Mouse (Mus musculus) neural tube, embryonic 10.5 days (tissue): Measurements from ENCODE around the gene Fmo5.

Experiments used
- DNase-seq: peaks from one replicate; pipeline ENCODE4 v3.0.0-alpha.2; 2017; ENCODE audit warnings: low spot score; ENCODE audit errors: extremely low spot score

The Fmo5 gene

DNA sequence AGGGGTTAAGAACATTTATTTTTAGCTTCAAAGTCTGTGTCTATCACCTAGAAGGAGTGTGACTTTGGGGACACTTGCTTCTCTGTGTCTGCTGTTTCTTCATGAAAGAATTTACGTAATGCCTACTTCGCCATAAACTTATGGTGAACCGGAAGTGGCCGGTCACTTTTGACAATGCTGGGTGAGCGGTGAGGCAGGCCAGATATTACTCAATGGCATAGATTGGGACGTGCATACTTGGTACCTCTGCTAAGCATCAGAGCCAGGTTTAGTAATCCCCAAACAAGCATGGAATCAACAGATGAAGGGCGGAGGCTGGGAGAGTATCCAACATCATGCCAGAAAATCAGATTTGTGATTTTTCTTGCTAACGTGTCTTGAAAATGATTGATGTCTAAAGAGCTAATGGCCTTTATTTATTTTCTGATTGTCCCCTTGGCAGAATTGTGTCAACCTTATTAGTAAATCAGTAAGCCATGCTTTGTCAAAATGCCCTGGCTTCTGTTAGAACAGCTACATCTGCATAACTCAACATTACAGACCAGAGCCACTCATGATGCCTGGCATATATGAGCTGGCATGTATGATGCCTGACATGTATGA is 2.8 kb downstream of the Fmo5 start:
- DNase-seq: no peak

DNA sequence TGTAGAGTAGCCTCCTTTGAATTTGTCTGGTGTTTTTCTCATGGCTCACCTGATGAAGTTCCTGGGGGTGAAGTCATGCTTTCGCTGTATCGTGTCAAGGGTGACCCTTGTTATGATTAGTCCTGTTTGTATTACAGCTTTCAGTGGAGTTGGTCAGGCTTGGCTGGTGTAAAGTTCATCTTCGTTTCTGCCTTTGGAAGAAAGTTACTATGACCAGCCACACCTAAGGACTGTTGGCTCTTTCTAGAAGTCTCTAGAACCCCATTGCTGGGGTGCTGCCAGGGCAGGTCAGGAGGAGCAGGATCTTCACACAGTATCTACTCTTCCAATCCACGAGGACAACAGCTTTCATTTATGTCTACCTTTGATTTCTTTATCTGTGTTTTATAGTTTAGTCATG is 4.9 kb downstream of the Fmo5 start:
- no peak for DNase-seq

DNA sequence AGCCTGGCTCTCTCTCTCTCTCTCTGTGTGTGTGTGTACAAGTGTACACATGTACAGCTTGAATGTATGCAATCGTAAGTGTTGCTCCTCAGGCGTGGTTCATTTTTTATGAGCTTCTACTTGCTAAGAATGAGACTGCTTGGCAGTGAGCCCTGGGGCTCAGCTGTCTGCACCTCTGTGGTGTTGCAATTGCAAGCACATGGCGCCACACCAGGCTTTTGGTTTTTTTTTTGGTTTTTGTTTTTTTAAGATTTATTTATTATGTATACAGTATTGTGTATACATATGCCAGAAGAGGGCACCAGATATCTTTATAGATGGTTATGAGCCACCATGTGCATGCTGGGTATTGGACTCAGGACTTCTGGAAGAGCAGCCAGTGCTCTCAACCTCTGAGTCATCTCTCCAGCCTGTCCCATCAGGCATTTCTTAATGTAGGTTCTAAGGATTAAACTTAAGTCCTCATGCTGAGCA is 5.7 kb downstream of the Fmo5 start:
- no peak for DNase-seq

DNA sequence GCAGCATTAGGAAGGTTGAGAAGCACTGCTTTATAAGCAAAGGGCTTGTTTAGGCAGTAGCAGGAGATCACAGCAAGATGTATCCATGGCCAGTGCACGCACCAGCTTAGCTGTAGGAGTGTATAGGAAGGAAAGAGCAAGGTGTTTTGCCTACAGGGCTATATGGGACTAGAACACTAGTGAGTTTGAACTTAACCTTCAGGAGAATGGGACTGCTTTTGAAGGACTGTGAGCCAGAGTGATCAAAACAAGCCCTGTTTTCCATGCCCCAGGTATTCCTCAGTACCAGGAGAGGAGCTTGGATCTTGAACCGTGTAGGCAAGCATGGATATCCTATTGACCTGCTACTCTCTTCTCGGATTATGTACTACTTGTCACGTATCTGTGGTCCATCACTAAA is 12.8 kb downstream of the Fmo5 start:
- DNase-seq: no peak

DNA sequence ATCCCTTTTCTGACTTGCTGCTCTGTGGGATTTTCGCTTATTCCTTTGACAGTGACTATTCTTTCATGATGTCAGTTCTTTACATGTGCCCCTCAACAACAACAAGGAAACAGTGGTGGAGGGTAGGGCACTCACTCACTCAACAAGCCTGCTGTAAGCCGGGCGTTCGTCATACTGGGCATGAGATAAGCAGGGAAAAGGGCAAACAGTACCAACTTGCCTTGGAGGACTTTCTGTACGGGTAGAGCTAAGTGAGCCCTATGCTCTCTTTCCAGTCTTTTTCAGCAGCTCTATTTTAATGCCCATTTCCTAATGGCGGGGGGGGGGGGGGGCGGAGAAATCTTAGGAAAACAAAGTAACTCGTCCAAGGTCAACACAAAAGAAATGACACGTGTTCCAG is 13.4 kb downstream of the Fmo5 start:
- no peak for DNase-seq

DNA sequence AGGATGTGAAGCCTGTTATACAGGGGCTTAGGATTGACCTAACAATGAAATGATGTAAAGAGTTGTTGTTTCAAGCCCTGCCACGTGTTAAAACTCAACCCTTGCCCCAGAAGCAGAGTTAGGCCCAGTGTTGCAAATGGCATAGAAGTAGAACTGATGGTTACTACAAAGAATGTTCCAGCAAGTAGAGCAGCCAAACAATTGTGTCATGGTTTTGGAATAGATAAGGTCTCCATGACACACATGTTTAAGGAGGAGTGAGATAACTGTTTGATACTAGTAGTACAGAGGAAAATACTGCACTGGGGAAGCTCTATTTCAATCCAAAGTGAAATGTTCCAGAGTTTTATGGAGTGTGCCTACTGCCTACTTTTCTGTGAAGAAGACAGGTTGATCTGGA is 19.9 kb downstream of the Fmo5 start:
- no peak for DNase-seq

DNA sequence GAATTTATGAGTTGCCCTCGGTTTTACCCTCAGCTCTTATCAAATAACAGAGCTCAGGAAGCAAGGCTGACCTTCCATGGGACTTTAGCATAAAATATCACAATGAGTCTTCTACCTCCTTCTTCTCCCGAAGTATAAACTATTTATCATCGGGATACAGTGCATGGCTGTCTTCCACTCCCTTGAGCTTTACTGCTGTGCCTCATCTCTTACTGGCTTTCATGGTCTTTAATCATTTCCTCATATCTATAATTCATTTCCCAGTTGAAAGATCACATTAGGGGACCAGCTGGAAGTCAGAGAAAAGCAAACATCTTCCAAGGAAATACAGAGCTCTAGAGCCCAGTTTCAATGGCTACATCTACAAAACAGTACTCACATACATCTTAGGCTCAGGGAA is 20.4 kb downstream of the Fmo5 start:
- DNase-seq: no peak

DNA sequence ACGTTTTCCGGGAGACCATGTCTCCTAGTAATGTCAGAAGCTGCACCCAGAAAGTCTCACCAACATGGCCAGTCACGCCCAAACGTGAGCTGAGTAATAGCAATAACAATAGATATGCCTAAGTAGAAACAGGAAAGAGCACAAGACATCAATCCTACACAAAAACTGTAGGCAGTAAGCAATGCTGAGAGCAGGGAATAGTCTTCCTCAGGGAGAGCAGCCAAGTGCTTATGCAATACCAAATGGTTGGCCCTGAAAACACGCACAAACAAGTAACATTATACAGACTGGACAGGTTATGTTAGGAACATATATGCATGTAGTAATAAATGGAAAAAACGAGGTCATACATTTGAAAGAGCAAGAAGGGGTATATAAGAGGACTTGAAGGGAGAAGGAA is 20.9 kb downstream of the Fmo5 start:
- no peak for DNase-seq

DNA sequence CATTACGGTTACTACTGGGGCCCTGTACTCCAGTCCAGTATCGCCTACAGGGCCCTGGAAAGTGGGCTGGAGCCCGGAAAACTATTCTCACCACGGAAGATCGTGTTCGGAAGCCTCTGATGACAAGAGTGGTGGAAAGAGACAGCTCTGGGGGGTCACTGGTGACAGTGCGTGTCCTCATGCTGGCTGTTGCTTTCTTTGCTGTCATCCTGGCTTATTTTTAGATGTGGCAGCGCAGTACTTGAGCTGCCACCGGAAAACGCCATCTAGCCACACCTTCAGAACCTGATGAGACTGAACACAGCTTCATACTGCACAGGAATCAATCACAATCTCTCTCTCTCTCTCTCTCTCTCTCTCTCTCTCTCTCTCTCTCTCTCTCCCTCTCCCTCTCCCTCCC is 23.0 kb downstream of the Fmo5 start:
- DNase-seq: no peak

DNA sequence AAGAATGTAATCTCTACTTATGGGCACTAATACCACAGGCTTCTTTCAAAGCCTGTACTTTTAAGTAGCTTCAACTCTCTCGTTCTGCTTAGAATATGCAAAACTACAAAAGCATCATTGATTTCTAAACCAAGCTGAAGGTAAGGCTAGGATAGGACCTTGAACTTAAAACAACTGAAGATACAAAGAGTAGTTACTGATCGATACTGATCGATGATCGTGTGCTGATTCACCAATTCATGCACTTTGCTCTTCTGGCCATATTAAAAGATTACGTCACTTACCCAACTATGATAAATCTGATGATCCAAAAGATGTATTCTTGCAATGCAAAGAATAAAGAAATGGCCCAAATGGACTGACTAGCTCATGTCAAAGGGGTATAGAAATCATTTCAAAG is 25.2 kb downstream of the Fmo5 start:
- DNase-seq: no peak

DNA sequence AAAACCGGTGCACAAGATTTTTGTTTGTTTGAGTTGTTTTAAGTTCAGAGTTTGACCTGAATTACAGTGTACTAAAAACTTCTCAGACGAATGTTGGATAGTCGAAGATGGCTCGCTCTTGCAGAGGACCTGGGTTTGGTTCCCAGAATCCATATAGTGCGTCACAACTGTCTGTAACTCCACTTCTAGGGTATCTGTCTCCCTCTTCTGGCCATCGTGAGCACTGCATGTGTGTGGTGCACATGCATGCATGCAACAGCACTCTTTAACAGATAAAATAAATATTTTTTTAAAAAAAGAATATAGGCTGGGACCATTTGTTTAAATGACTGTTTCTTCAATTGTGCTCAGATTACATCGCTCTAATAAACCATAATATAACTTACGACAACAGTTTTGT is 26.3 kb downstream of the Fmo5 start:
- DNase-seq: no peak

DNA sequence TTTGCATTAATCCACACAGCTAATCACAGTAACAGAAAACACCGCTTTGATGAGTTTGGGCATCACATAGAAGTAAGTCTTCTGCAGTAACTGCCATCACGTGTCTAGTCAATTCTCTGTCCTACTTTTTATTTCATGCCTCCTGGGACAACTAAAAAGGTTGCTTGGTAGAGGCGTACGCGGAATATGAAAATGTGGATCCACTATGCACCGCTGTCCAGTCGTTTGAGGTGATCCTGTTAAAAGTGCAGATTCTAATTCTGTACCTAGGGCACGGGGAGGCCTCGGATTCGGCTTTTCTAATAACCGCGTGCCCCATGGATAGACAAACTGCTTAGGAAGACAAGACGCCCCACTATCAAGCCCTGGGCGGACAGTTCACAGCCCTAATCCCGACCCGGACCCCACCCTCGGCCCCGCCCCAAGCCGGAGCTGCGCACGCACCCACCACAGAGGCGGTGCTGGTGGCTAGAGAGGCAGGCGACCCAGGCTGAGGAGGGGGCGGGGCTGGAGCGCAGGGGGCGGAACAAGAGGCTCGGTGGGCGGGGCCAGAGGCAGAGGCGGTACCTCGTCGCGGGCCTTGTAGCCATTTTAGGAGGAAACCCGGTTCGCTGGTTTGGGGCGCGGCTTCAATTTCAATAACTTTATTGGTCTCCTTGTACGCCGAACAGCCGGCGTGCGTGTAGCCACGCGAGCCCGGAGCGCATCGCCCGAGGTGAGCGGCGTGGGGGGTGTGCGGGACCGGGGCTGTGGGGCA is 29.2 kb downstream of the Fmo5 start, which contains the start of gene Prkab2:
Prkab2 (plus strand) TSS at position 539 of the 757 bp plus-strand sequence.
- peak; percentile 100 for DNase-seq

DNA sequence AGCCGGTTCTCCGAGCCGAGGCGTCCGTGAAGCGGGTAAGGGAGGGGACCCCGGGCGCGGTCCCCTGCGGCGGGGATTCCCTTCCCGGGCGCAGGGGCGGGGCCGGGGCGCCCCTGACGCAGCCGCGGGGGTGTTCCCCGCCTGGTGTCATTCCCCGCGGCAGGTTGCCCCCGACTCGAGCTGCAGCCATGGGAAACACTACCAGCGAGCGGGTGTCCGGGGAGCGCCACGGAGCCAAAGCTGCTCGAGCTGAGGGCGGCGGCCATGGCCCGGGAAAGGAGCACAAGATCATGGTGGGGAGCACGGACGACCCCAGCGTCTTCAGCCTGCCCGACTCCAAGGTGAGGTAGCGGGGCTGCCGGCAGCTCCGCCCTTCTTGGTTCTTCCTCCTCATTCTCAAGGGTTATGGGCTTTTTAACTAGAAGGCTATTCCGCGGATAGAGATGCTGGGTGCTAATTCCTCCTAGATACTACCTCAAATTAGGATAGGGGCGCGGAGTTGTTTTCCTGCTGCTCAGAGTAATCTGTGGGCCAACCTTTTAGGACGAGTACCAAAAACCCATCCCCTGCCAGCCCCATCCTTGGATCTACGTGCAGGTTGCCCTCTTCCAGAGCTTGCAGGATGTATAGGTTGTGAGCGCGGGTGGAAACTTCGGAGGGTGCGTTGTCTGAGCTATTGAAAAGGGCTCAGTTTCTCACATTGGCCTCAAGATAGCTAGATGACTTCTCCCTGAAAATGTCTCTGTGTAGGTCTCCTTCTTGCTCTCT is 30.0 kb downstream of the Fmo5 start:
- DNase-seq: no peak

DNA sequence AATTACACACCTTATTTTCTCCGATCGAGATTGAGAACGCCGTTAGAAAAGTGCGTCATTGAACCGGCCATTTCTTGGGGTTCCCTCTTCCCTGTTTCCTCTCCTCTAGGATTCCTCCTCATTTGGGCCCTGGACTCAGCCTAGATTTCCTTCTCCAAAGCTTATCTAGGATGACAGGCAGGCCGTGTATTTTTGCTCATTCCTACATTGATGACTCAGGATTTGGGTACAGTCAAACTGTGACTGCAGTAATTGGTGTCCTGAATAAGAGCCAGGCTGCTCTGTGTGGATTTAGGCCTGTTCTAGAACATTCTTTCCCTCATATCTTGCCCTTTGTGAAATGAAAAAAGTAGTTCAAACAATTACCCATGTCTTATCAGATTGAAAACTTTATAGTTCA is 31.1 kb downstream of the Fmo5 start:
- DNase-seq: no peak

DNA sequence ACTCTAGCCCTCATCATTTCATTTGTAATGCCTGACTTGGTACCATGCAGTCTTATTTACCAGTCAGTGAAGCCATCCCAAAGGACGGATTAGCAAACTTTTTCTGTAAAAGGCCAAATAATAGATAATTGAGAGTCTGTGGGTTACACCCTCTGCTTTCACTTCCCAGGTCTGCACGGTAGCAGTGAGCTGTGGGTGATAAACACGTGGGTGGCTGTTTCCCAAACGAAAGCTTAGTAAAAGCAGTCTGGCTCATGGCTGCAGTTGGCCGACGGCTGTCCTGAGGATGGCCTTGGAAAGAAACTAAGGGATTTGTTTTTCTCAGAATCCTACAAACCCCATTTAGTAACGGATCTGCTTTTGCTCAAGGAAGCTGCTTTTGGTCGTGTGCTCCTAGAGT is 32.6 kb downstream of the Fmo5 start:
- DNase-seq: no peak

DNA sequence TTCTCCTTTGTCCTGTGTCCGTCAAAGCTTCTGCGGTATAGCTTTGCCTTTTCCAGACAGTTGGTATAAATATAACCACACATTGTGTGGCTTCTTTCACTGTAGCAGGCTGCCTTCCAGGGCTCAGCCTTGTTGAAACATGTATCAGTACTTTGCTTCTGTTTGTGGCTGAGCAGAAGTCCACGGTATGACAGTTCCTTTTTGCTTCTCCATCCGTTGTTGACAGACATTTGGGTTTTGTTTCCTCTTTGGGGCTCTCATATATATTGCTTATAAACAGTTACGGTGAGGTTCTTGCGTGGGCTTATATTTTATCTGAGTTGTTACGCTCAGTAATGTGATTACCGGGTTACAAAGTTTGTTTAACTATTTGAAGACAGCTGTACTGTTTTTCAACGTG is 36.9 kb downstream of the Fmo5 start:
- DNase-seq: no peak

DNA sequence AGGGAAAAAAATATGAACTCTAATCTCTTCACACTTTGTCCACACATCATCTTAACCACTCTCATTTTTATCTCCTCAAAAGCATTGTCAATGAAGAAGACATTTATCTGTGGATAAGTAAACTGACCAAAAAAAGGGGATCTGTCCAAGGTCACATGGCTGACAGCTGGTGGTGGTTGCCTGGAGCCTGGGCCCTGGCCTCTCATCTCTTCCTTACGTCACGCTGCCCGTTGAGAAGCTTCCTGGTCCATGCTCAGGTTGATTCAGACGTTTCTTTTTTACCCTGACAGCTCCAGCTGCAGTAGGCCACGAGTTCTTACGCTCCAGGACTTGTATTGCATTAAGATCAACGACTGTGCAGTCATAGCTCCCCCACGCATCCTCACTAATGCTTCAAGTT is 37.5 kb downstream of the Fmo5 start:
- DNase-seq: no peak

DNA sequence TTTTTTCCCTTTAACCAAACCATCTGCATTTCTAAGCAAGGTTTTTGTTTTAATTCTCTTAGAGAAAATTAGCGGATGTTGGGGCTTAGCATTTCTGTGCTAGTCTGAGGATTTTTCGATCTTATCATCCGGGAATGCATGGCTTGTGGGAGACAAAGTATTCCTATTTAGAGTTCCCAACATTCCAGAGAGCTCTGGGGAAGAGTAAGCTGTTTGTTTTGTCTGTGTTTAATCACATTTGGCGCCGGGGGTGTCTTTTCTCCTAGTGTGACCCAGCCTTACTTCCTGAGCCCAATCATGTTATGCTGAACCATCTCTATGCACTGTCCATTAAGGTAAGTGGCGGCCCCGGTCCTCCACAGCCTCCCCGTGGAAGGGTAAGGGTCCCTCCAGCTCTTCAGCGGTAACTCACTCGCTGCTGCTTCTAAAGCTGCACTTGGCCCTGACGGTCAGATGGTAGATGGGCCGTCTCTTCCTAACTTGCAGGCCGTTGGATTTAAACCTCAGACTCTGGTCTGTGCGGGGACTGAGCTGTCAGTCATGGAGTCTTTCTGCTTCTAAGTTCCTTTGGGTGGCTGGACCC is 38.6 kb downstream of the Fmo5 start:
- no peak for DNase-seq

DNA sequence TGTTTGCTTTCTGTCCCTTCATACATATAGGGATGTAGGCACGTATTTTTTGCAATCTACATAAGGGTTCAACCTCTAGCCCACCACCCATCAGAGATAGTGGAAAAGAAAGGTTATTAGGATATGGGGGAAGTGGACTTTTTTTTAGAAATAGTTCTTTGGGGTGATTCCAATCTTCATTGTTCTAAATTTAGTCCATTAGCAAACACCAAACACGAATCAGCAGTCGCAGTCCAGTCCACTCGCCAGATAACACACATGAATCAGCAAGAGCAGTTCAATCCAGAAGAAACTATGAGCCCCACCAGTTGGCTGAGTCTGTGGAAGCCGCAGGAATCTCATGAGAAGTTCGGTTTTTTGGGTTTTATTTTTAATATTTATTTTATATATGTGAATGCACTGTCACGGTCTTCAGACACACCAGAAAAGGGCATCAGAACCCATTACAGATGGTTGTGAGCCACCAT is 46.1 kb downstream of the Fmo5 start, which contains the start of gene Gm17651:
Gm17651 (minus strand) TSS at position 51 of the 467 bp plus-strand sequence.
- DNase-seq: no peak

DNA sequence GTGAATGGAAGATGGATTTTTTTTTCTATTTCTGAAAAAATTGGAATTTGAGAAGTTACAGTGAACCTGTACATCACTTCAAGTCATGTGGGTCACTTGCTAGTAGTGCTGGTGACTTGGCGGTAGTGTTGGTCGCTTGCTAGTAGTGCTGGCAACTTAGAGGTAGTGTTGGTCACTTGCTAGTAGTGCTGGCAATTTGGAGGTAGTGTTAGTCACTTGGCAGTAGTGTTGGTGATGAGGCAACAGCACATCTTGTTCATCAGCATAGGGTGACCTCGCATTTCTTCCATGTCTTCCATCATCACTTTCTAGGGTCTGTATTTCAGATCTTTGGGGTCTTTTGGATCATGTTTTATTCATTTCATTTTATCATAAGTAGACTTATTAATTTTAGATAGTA is 47.5 kb downstream of the Fmo5 start:
- DNase-seq: no peak

DNA sequence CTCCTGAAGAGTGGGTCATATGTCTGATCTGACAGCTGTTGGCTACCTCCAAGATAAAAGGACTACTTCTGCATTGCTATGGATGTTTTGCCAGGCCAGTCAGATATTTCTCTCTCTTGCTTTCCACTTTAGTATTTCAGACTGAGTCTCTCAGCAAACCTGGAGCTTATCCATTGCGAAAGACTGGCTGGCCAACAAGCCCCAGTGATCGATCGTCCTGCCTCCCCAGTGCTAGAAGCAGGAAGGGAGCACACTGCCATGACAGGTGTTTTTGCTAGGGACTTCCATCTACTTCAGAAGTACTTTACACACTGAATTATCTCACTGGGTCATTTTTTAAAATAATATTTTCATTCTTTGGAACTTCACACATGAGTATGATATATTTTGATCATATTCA is 49.8 kb downstream of the Fmo5 start:
- DNase-seq: no peak
